Mouse (Mus musculus): ENCODE data around the gene Pax3.

The Pax3 gene

GRCm38 (mm10) chr1:78171671-78172070 is 25.3 kb downstream of the Pax3 start:
- no peak for DNase-seq (ENCODE audit: low spot score in 2 of 2)

- DNase-seq (ENCODE audit: low spot score in 2 of 2) = no peak
These were observed 26.2 kb downstream of the Pax3 start for GRCm38 (mm10) chr1:78170771-78171170.

GRCm38 (mm10) chr1:78168796-78169195 is 28.1 kb downstream of the Pax3 start:
- no peak for DNase-seq (ENCODE audit: low spot score in 2 of 2)

- no peak for DNase-seq (ENCODE audit: low spot score in 2 of 2)
These were observed 29.2 kb downstream of the Pax3 start for GRCm38 (mm10) chr1:78167577-78168286.

- no peak for DNase-seq (ENCODE audit: low spot score in 2 of 2)
These were observed 35.2 kb downstream of the Pax3 start for GRCm38 (mm10) chr1:78161745-78162144.

- no peak for DNase-seq (ENCODE audit: low spot score in 2 of 2)
These were observed 39.0 kb downstream of the Pax3 start for GRCm38 (mm10) chr1:78157930-78158329.

- DNase-seq (ENCODE audit: low spot score in 2 of 2) = no peak
These were observed 41.1 kb downstream of the Pax3 start for GRCm38 (mm10) chr1:78155796-78156195.

- no peak for DNase-seq (ENCODE audit: low spot score in 2 of 2)
These were observed 48.8 kb downstream of the Pax3 start for GRCm38 (mm10) chr1:78148011-78148623.

- DNase-seq (ENCODE audit: low spot score in 2 of 2) = no peak
These were observed 53.5 kb downstream of the Pax3 start for GRCm38 (mm10) chr1:78143403-78143802.

- DNase-seq (ENCODE audit: low spot score in 2 of 2) = no peak
These were observed 54.0 kb downstream of the Pax3 start for GRCm38 (mm10) chr1:78142912-78143311.

GRCm38 (mm10) chr1:78141741-78142501 is 55.0 kb downstream of the Pax3 start:
- no peak for DNase-seq (ENCODE audit: low spot score in 2 of 2)

- DNase-seq (ENCODE audit: low spot score in 2 of 2) = no peak
These were observed 55.6 kb downstream of the Pax3 start for GRCm38 (mm10) chr1:78141314-78141713.

- DNase-seq (ENCODE audit: low spot score in 2 of 2) = no peak
These were observed 56.2 kb downstream of the Pax3 start for GRCm38 (mm10) chr1:78140505-78141303.

GRCm38 (mm10) chr1:78139287-78139686 is 57.6 kb downstream of the Pax3 start:
- no peak for DNase-seq (ENCODE audit: low spot score in 2 of 2)

- DNase-seq (ENCODE audit: low spot score in 2 of 2) = no peak
These were observed 67.7 kb downstream of the Pax3 start for GRCm38 (mm10) chr1:78129267-78129666.

GRCm38 (mm10) chr1:78119899-78120560 is 76.9 kb downstream of the Pax3 start:
- DNase-seq (ENCODE audit: low spot score in 2 of 2) = no peak

GRCm38 (mm10) chr1:78116046-78116445 is 80.9 kb downstream of the Pax3 start:
- no peak for DNase-seq (ENCODE audit: low spot score in 2 of 2)

GRCm38 (mm10) chr1:78110311-78110710 is 86.6 kb downstream of the Pax3 start:
- DNase-seq (ENCODE audit: low spot score in 2 of 2) = no peak

- no peak for DNase-seq (ENCODE audit: low spot score in 2 of 2)
These were observed 93.4 kb downstream of the Pax3 start for GRCm38 (mm10) chr1:78103511-78103910.

GRCm38 (mm10) chr1:78093619-78094018 is 103.3 kb downstream of the Pax3 start:
- DNase-seq (ENCODE audit: low spot score in 2 of 2) = no peak

- DNase-seq (ENCODE audit: low spot score in 2 of 2) = no peak
These were observed 108.3 kb downstream of the Pax3 start for GRCm38 (mm10) chr1:78088646-78089045.
